Mouse (Mus musculus) heart, embryonic 15.5 days (tissue): Measurements from ENCODE around the gene Rabepk. TPM values are rescaled to one million over a fixed set of nuclear protein-coding genes. Genes with fewer than 3 reads are reported as not detected.
"Not testable (repeated sequence)": the region's sequence is repeated elsewhere in the genome, so short reads cannot be mapped to it uniquely, and the experiment has no call there.

Experiments
- ATAC-seq: fragments of 200-750 bp; cut with Nextera tagmentation; replicated peaks from 2 replicates; pipeline ENCODE4 v1.8.0; 2017; ENCODE audit warnings: low read depth, moderate TSS enrichment; ENCODE audit not compliant: insufficient number of reproducible peaks, insufficient read depth, low FRiP score
- H3K27ac ChIP-seq: fragments of 300-500 bp; sonication (generic); 2 replicates; pipeline ENCODE4 v1.5.1; 2015; ENCODE audit warnings: mild to moderate bottlenecking, inconsistent platforms
- H3K27me3 ChIP-seq: fragments of 300-500 bp; sonication (generic); 2 replicates; pipeline ENCODE4 v1.6.1; 2015; ENCODE audit warnings: inconsistent platforms
- H3K36me3 ChIP-seq: fragments of 300-500 bp; sonication (generic); 2 replicates; pipeline ENCODE4 v1.6.1; 2015; ENCODE audit warnings: mild to moderate bottlenecking, inconsistent platforms
- H3K4me1 ChIP-seq: fragments of 300-500 bp; sonication (generic); replicated peaks from 2 replicates; pipeline ENCODE4 v1.6.1; 2015; ENCODE audit warnings: inconsistent platforms
- H3K4me2 ChIP-seq: fragments of 300-500 bp; sonication (generic); 2 replicates; pipeline ENCODE4 v1.6.1; 2015; ENCODE audit warnings: inconsistent platforms, mild to moderate bottlenecking, moderate library complexity
- H3K4me3 ChIP-seq: fragments of 300-500 bp; sonication (generic); 2 replicates; pipeline ENCODE4 v1.5.1; 2015; ENCODE audit warnings: mild to moderate bottlenecking, inconsistent platforms
- H3K9ac ChIP-seq: fragments of 300-500 bp; sonication (generic); 2 replicates; pipeline ENCODE4 v1.6.1; 2015; ENCODE audit warnings: mild to moderate bottlenecking, inconsistent platforms
- H3K9me3 ChIP-seq: fragments of 300-500 bp; sonication (generic); replicated peaks from 2 replicates; pipeline ENCODE4 v1.6.1; 2016; ENCODE audit warnings: inconsistent platforms
- WGBS: fragments of 180-500 bp; shearing (Covaris S2); methylation state at CpG from one replicate; pipeline ENCODE4 v1.1.7; 2015; ENCODE audit warnings: mixed read lengths; 5-methylcytosine and 5-hydroxymethylcytosine counted together
- polyA plus RNA-seq: library from polyadenylated mRNA; unstranded; fragments of >200 nt; fragmentation: Nextera tagmentation; extraction: Ambion mirVana; gene quantifications from 2 replicates; pipeline ENCODE4 v1.2.1, GENCODE M21; 2015

Gene Rabepk
- polyA plus RNA-seq, 1 experiment from 2014 or later, result 22.2 TPM

DNA sequence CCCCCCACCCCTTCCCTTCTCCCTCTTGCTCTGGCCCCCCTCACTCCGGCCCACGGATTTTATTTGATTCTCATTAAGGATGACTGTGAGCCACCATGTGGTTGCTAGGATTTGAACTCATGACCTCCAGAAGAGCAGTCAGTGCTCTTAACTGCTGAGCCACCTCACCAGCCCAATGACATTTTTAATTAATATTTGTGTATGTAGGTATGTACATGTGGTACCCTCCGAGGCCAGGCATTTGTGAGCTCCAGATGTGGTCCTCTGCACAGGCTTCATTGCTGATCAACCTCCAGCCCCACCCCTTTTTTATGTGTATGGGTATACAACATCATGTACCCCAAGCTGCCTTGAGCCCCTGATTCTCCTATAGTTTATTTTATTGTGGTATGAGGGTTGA lies 4.0 kb upstream of the Rabepk start:
- Histone ChIP-seq H3K9ac (no peak overlapping the region), H3K27ac (no peak overlapping the region), H3K4me1 (peaks cover 30% of the 10 kb centered on the region), H3K36me3 (peaks cover 19% of the 10 kb centered on the region; the same call in 1 of the 2 replicates), H3K27me3 (no peaks in the 10 kb centered on the region), H3K9me3 (no peaks in the 10 kb centered on the region), H3K4me3 (peak overlapping the region; percentile 19; the same call in 1 of the 2 replicates), H3K4me2 (peak overlapping the region; percentile 43)
- 80% methylated on average over 3 of the region's 3 CpGs for WGBS
- no peak for ATAC-seq

DNA sequence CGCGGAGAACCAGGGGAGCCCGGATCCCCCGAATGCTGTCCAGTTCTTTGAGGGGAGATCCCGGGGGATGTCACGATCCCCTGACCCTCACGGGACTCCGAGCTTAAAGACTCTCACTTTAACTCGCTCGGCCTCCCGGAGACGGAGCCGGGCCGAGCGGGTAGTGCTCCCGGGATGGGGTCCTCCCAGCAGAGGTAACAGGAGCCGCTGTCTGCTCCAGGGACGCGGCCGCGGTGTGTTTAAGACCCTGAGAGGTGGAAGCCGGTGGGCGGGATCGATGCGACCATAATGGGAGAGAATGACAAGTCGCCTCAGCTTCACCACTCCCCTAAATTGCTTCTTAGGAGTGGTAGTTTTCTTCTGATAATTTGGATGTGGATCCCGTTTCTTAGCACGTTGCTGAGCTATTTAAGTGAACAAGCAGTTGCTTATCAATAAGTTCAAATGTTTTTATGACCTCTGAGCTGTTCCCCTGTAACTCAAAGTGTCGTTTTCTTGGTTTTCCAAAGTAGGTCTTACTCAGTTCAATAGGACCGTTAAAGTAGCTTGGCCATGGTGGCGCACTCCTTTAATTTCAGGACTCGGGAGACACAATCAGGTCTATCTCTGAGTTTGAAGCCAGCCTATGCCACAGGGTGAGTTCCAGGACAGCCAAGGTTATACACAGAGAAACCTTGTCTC lies 3.0 kb upstream of the Rabepk start:
- peaks cover 10% of the 10 kb centered on the region; the same call in 1 of the 2 replicates for H3K36me3 ChIP-seq
- whole genome bisulfite sequencing, result under 1% methylated on average over 32 of the region's 32 CpGs
- peak; percentile 63 for ATAC-seq

DNA sequence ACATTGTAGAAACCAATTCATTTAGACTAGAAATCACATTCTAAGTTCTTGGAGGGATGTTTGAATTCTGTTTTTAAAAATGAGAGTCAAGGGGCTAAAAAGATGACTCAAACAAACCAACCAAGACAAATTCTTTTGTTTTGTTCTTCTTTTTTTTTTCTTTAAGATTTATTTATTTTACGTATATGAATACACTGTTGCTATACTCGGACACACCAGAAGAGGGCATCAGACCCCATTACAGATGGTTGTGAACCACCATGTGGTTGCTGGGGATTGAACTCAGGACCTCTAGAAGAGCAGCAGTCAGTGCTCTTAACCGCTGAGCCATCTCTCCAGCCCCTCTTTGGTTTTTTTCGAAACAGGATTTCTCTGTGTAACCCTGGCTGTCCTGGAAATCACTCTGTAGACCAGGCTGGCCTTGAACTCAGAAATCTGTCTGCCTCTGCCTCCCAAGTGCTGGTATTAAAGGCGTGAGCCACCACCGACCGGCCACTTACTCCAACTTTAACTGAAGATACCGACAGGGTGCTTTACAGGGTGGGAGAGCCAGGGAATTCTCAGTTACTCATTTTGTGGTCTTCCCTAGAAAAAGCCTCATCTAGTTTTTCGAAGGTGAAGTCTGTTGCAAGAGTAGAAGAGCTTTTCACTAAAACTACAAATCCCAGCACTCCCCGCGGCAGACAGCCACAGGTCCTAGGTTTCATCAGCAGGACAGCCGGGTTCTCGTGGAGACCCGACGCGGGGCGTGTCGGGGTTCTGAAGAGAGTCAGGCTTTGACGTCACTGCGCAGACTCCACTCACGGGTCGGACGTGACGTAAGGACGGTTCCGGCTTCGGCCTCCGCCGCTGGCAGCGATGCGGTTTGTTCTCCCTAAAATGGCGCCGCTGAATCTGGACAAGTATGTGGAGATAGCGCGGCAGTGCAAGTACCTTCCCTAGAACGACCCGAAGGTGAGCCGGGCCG lies 2.1 kb upstream of the Rabepk start:
- H3K9ac ChIP-seq, result peak overlapping the region; percentile 89
- H3K4me1 ChIP-seq, result peaks cover 30% of the 10 kb centered on the region
- H3K4me2 ChIP-seq, result peak overlapping the region; percentile 55
- peak overlapping the region; percentile 84 for H3K4me3 ChIP-seq
- H3K27me3 ChIP-seq, result no peaks in the 10 kb centered on the region
- peak overlapping the region; percentile 96 for H3K27ac ChIP-seq
- peaks cover 9% of the 10 kb centered on the region for H3K36me3 ChIP-seq
- H3K9me3 ChIP-seq, result no peaks in the 10 kb centered on the region
- ATAC-seq, result peak; percentile 95
- 6% methylated on average over 39 of the region's 39 CpGs for WGBS

More for the DNA sequence above, 3.0 kb upstream of the Rabepk start:
- Histone ChIP-seq H3K9ac (peak overlapping the region; percentile 89), H3K27ac (peak overlapping the region; percentile 96), H3K4me1 (peaks cover 30% of the 10 kb centered on the region), H3K4me3 (peak overlapping the region; percentile 84), H3K4me2 (peak overlapping the region; percentile 69)
- not testable (repeated sequence) for H3K9me3 ChIP-seq, H3K27me3 ChIP-seq

DNA sequence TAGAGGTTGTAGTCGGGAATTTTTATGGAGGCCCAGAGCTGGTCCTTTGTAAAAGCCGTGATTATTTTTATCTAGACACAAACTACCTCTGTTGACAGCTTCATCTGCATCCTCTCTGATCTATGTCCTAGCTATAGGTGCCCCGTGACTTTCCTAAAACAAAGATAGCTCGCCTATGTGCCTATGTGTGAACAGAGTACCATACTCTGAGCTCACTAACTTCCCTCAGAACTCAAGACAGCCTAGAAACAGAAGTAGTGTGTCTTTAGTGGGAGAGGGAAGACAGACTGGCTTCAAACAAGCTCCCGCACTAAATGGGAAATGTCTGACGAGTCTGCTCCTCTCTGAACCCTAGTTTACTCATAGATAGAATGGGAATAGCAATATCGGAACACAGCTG lies 659 bp upstream of the Rabepk start:
- Histone ChIP-seq H3K4me2 (peak overlapping the region; percentile 78), H3K4me1 (peaks cover 27% of the 10 kb centered on the region), H3K9ac (0 out of 2 replicates have a peak overlapping the region, but pooled peaks have one; percentile 77), H3K4me3 (peak overlapping the region; percentile 89), H3K27ac (peak overlapping the region; percentile 86), H3K36me3 (peaks cover 7% of the 10 kb centered on the region), H3K27me3 (no peaks in the 10 kb centered on the region), H3K9me3 (no peaks in the 10 kb centered on the region)
- WGBS, result 66% methylated on average over 7 of the region's 7 CpGs
- no peak for ATAC-seq

DNA sequence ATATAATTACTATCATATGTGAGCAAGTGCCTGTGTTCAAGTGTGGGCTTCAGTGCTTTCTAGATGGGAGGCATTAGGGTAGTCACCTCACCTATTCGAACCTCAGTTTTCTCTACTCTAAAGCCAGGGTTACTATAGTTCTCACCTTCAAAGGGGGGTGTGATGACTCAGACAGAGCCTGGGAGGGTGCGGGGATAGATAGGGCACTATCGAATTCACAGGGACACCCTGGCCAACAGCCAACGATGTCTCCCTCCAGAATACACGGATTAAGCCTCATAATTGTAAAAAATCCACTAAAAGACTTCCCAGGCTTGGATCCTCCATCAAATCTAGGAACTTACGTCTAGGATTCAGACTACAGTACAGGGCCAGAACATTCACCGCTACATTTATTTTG lies 4.3 kb downstream of the Rabepk start:
- no peaks in the 10 kb centered on the region for H3K9me3 ChIP-seq
- no peak overlapping the region for H3K4me3 ChIP-seq
- H3K36me3 ChIP-seq, result peaks cover 22% of the 10 kb centered on the region
- H3K4me2 ChIP-seq, result no peak overlapping the region
- ATAC-seq, result no peak
- H3K9ac ChIP-seq, result no peak overlapping the region
- WGBS, result 85% methylated on average over 7 of the region's 7 CpGs
- peaks cover 11% of the 10 kb centered on the region for H3K4me1 ChIP-seq
- H3K27me3 ChIP-seq, result no peaks in the 10 kb centered on the region
- no peak overlapping the region for H3K27ac ChIP-seq

DNA sequence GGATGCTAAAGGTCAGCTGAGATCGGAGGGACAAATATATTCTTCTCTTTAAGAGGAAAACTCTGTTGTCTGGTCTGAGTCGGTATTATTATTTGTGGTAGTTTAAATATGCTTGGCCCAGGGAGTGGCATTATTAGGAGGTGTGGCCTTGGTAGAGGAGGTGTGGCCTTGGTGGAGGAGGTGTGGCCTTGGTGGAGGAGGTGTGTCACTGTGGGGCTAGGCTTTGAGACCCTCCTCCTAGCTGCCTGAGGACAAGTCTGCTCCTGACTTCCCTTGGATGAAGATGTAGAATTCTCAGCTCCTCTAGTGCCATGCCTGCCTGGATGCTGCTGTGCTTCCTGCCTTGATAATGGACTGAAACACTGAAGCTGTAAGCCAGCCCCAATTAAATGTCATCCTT lies 5.2 kb downstream of the Rabepk start:
- Histone ChIP-seq H3K27me3 (no peaks in the 10 kb centered on the region), H3K9me3 (no peaks in the 10 kb centered on the region), H3K9ac (no peak overlapping the region), H3K36me3 (peaks cover 26% of the 10 kb centered on the region), H3K4me3 (no peak overlapping the region), H3K4me1 (peaks cover 5% of the 10 kb centered on the region), H3K27ac (no peak overlapping the region), H3K4me2 (no peak overlapping the region)
- 96% methylated on average over 2 of the region's 2 CpGs for WGBS
- ATAC-seq, result no peak

DNA sequence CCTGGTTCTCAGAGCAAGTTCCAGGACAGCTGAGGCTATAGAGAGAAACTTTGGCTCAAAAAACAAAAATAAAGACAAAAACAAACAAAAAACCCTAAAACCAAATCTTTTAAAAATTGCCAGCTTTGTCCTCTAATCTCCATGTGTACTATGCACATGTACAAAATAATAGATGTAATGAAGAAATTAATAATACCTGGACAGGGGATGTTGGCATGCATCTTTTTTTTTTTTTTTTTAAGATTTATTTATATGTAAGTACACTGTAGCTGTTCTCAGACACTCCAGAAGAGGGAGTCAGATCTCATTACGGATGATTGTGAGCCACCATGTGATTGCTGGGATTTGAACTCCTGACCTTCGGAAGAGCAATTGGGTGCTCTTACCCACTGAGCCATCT lies 7.2 kb downstream of the Rabepk start:
- not testable (repeated sequence) for ATAC-seq, H3K27ac ChIP-seq, H3K9me3 ChIP-seq, H3K27me3 ChIP-seq, H3K9ac ChIP-seq, H3K4me1 ChIP-seq, H3K4me2 ChIP-seq, H3K4me3 ChIP-seq
- peaks cover 26% of the 10 kb centered on the region for H3K36me3 ChIP-seq
- WGBS, result 85% methylated on average over 2 of the region's 2 CpGs

DNA sequence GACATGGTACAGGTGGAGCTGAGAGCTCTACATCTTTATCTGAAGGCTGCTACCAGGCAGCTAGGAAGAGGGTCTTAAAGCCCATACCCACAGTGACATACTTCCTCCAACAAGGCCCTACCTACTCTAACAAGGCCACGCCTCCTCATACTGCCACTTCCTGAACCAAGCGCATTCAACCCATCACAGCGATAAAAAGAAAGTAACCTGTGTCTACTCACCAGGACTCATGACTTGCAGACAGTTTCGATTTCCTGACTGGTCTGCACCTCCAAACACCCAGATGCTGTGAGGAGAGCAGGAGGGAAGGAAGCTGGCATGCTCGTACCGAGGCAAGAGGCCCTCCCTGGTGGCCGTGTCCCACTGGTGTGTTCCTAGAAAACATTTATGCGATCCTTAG lies 9.4 kb downstream of the Rabepk start:
- Histone ChIP-seq H3K4me3 (no peak overlapping the region), H3K9me3 (no peaks in the 10 kb centered on the region), H3K27me3 (no peaks in the 10 kb centered on the region), H3K9ac (no peak overlapping the region), H3K4me2 (no peak overlapping the region), H3K36me3 (peaks cover 28% of the 10 kb centered on the region), H3K27ac (no peak overlapping the region), H3K4me1 (peaks cover 6% of the 10 kb centered on the region)
- WGBS, result 82% methylated on average over 8 of the region's 8 CpGs
- no peak for ATAC-seq

DNA sequence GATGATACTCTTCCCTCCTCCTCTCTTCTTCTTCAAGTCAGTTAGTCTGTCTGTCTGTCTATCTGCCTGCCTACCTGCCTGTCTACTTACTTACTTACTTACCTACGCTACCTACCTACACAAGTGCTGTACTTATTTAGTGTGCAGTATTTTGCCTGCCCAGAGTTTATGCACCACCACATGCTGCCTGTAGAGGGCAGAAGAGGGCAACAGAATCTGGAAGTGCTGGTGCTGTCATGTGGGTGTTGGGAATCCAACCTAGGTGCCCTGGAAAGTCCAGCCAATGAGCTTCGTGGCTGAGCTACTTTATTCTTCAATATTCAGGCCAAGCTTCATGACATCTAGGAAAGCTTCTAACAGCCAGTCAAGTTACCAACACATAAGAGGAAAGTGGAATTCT lies 15.6 kb downstream of the Rabepk start:
- Histone ChIP-seq H3K4me3 (no peak overlapping the region), H3K36me3 (peaks cover 30% of the 10 kb centered on the region), H3K9me3 (no peaks in the 10 kb centered on the region), H3K27ac (no peak overlapping the region), H3K9ac (no peak overlapping the region), H3K4me1 (peaks cover 11% of the 10 kb centered on the region), H3K27me3 (no peaks in the 10 kb centered on the region), H3K4me2 (no peak overlapping the region)
- WGBS, result 81% methylated on average over 2 of the region's 2 CpGs
- no peak for ATAC-seq

DNA sequence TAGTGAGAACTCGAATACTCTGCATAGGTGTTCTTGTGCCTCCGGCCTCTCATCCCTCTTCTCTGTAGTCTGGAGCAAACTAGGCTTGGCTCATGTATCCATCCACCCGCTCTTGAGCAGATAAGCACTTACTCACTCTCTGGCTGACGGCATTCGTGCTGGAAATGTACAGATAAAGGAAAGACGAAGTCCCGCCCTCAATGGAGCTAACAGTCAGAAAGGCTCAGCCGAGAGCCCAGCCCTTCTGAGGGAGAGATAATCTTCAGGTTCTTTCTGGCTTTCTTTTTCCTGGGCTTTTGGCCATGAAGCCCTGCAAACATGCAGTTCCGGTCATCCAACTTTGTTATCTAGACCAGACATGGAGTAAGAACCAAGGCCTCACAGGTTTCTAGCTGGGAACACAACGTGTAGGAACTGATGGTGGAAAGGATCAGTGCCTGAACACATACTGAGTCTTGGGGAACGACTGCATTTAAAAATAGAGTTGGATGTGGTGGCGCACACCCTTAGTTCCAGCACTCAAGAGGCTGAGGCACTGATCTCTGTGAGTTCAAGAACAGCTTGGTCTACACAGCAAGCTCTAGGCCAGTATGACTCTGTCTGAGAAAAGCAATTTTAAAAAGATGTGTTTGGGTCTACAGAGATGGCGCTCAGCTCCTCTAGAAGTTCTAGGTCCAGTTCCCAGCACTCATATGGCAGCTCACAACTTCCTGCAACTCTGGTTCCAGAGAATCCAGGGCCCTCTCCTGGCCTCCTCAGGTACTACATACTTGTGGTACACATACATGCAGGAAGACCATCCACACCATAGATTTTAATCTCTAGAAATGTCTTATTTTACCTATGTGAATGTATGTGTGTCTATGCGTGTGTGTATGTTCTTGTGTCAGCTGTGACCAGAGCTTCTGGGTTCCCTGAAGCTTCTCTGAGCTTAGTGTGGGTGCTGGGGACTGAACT lies 16.4 kb downstream of the Rabepk start:
- Histone ChIP-seq H3K27ac (peak overlapping the region; percentile 47), H3K4me3 (no peak overlapping the region), H3K27me3 (no peaks in the 10 kb centered on the region), H3K4me1 (peaks cover 5% of the 10 kb centered on the region), H3K4me2 (peak overlapping the region; percentile 15; the same call in 1 of the 2 replicates), H3K36me3 (peaks cover 30% of the 10 kb centered on the region), H3K9me3 (no peaks in the 10 kb centered on the region), H3K9ac (no peak overlapping the region)
- WGBS, result 55% methylated on average over 14 of the region's 14 CpGs
- ATAC-seq, result peak; percentile 73
